ENCODE assay signal across 8 mouse cellular contexts in the genomic region with DNA sequence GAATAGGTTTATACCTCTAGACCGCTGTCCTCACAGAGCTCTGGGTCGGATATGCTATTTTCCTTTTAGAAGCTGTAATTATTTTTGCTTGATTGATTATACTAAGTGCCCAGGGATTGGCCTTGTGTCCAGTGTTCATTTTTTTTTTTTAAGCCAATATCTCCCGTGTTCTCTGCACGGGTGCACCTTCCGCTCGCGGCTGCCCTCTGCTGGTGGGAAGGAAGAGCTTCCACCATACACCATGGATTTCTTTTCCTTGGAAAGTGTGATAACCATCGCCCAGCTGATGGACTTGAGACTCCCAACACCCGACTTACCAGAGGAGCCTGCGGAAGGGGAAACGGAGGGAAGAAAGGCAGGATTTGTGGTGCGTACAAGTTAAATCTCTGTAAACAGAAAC. TPM values are rescaled to one million over a fixed set of nuclear protein-coding genes. Genes with fewer than 3 reads are reported as not detected.
DNase-seq lines count a peak whose midpoint lies in the region; ATAC-seq and TF ChIP-seq lines count a peak whose summit lies in the region.

No protein-coding gene starts in this region.

- DNase-seq in thymus, adult 2 months = peak; percentile 54
- no peak for DNase-seq in thymus, adult 18-20 months
- DNase-seq in c-Kit-positive CD71-negative TER-119-negative erythroid progenitor cells, embryonic 14.5 days (ENCODE audit: low read depth) = peak; percentile 44
- peak; percentile 65 for DNase-seq in forebrain, embryonic 14.5 days (ENCODE audit: low spot score)
- peak; percentile 70 for DNase-seq in induced T-regulatory cell, adult 2 months (ENCODE audit: low read depth)
- peak; percentile 30 to 49 (median 36) for DNase-seq in liver, embryonic 14.5 days (ENCODE audit: low read depth in 3 of 3, low spot score in 3 of 3)
- peak; percentile 26 for DNase-seq in retina, adult 2 months (ENCODE audit: low read depth, low spot score)
- DNase-seq in urinary bladder, postnatal 36 days (ENCODE audit: low spot score in 2 of 2) = peak; percentile 30 to 65

- no peak overlapping the region for H3K4me2 ChIP-seq in forebrain, embryonic 14.5 days (ENCODE audit: low read length)
- H3K4me2 ChIP-seq in liver, embryonic 14.5 days (ENCODE audit: low read depth) = no peak overlapping the region

- no peak overlapping the region for H3K27ac ChIP-seq in thymus, adult 2 months (ENCODE audit: control insufficient read depth, insufficient read depth, low read length)
- H3K27ac ChIP-seq in forebrain, embryonic 14.5 days (ENCODE audit: low read depth, low read length) = no peak overlapping the region
- H3K27ac ChIP-seq in liver, embryonic 14.5 days = no peak overlapping the region

- ATAC-seq in forebrain, embryonic 14.5 days = peak; percentile 32; the same call in 1 of the 2 replicates
- ATAC-seq in liver, embryonic 14.5 days (ENCODE audit: insufficient read depth) = no peak

- WGBS in thymus, adult 2 months = 28% methylated on average over 12 of the region's 12 CpGs
- 28% methylated on average over 12 of the region's 12 CpGs for WGBS in forebrain, embryonic 14.5 days
- 20% methylated on average over 12 of the region's 12 CpGs for WGBS in liver, embryonic 14.5 days (ENCODE audit: insufficient replicate concordance)

- no peaks in the 10 kb centered on the region; the same call in 1 of the 2 replicates for H3K27me3 ChIP-seq in thymus, adult 2 months (ENCODE audit: control insufficient read depth, insufficient read depth, low read length)
- H3K27me3 ChIP-seq in forebrain, embryonic 14.5 days (replicated peaks; ENCODE audit: control insufficient read depth, insufficient read depth, low read length) = no peaks in the 10 kb centered on the region
- peaks cover 6% of the 10 kb centered on the region for H3K27me3 ChIP-seq in liver, embryonic 14.5 days (ENCODE audit: control insufficient read depth, insufficient read depth, low read length)

- H3K4me1 ChIP-seq in thymus, adult 2 months (replicated peaks; ENCODE audit: control insufficient read depth, insufficient read depth, low read length) = no peaks in the 10 kb centered on the region
- H3K4me1 ChIP-seq in forebrain, embryonic 14.5 days (ENCODE audit: control insufficient read depth, insufficient read depth, low read length) = no peaks in the 10 kb centered on the region
- H3K4me1 ChIP-seq in liver, embryonic 14.5 days (replicated peaks; ENCODE audit: control insufficient read depth in 2 of 2, insufficient read depth in 2 of 2, low read length in 1 of 2) = peaks cover 0 to 1% of the 10 kb centered on the region in 2 experiments; a peak in 1 of 4 replicates

- no peaks in the 10 kb centered on the region for H3K36me3 ChIP-seq in thymus, adult 2 months (ENCODE audit: control insufficient read depth, insufficient read depth, low read length)
- no peaks in the 10 kb centered on the region for H3K36me3 ChIP-seq in forebrain, embryonic 14.5 days (ENCODE audit: control insufficient read depth, insufficient read depth, low read length)
- no peaks in the 10 kb centered on the region for H3K36me3 ChIP-seq in liver, embryonic 14.5 days (replicated peaks; ENCODE audit: control insufficient read depth, insufficient read depth, low read depth)

- TF ChIP-seq EP300 in liver, embryonic 14.5 days (IDR thresholded peaks at IDR 0.05; ENCODE audit: low read depth) = no peak

- TF ChIP-seq CTCF in thymus, adult 2 months (IDR thresholded peaks at IDR 0.05; ENCODE audit: borderline replicate concordance, control insufficient read depth, extremely low read depth, insufficient read depth, low read length, poor library complexity) = peak; percentile 94
- peak; percentile 94 for TF ChIP-seq CTCF in liver, embryonic 14.5 days (IDR thresholded peaks at IDR 0.05; ENCODE audit: low read depth)

- no peak for TF ChIP-seq POLR2A in thymus, adult 2 months (IDR thresholded peaks at IDR 0.05; ENCODE audit: control insufficient read depth, extremely low read depth, insufficient read depth, low read length, poor library complexity)

- no peak overlapping the region for H3K4me3 ChIP-seq in thymus, adult 2 months (ENCODE audit: control insufficient read depth, insufficient read depth, low read length)
- no peak overlapping the region for H3K4me3 ChIP-seq in forebrain, embryonic 14.5 days (ENCODE audit: low read depth, low read length)
- H3K4me3 ChIP-seq in liver, embryonic 14.5 days (ENCODE audit: insufficient read depth in 1 of 2, low read depth in 2 of 2, low read length in 2 of 2) = no peak overlapping the region

- H3K9me3 ChIP-seq in forebrain, embryonic 14.5 days (replicated peaks; ENCODE audit: control insufficient read depth, low read length) = no peaks in the 10 kb centered on the region
- no peaks in the 10 kb centered on the region for H3K9me3 ChIP-seq in liver, embryonic 14.5 days (ENCODE audit: control insufficient read depth, low read length)

- no peak overlapping the region for H3K9ac ChIP-seq in forebrain, embryonic 14.5 days (ENCODE audit: low read length)
- H3K9ac ChIP-seq in liver, embryonic 14.5 days (replicated peaks) = no peak overlapping the region

RNA-seq across cellular contexts. Expression of a gene that starts 3.0 kb away (rescaled TPM):
- polyA plus RNA-seq in thymus, adult 2 months (2012; rRNA removed) = not detected in 2 replicates
- 0.44 TPM in 1 of 2 replicates, not detected in the other for polyA plus RNA-seq in forebrain, embryonic 14.5 days (2014; fragmentation: Nextera tagmentation; extraction: Ambion mirVana)
- not detected in 2 replicates for polyA plus RNA-seq in liver, embryonic 14.5 days (2012; rRNA removed)
- not detected in 2 replicates for polyA plus RNA-seq in liver, embryonic 14.5 days (2014; fragmentation: Nextera tagmentation; extraction: Ambion mirVana)

RNA-seq across cellular contexts. Expression of a gene that starts 28.3 kb away (rescaled TPM):
- polyA plus RNA-seq in thymus, adult 2 months (2012; rRNA removed) = 43.6 and 49.0 TPM in 2 replicates
- polyA plus RNA-seq in forebrain, embryonic 14.5 days (2014; fragmentation: Nextera tagmentation; extraction: Ambion mirVana) = 55.9 and 56.8 TPM in 2 replicates
- polyA plus RNA-seq in liver, embryonic 14.5 days (2012; rRNA removed) = 34.5 and 48.1 TPM in 2 replicates
- 73.8 and 74.8 TPM in 2 replicates for polyA plus RNA-seq in liver, embryonic 14.5 days (2014; fragmentation: Nextera tagmentation; extraction: Ambion mirVana)

RNA-seq across cellular contexts. Expression of a gene that starts 39.1 kb away (rescaled TPM):
- 15.2 and 26.8 TPM in 2 replicates for polyA plus RNA-seq in thymus, adult 2 months (2012; rRNA removed)
- polyA plus RNA-seq in forebrain, embryonic 14.5 days (2014; fragmentation: Nextera tagmentation; extraction: Ambion mirVana) = 70.4 and 93.1 TPM in 2 replicates
- 0.81 and 1.4 TPM in 2 replicates for polyA plus RNA-seq in liver, embryonic 14.5 days (2012; rRNA removed)
- 1.0 and 1.2 TPM in 2 replicates for polyA plus RNA-seq in liver, embryonic 14.5 days (2014; fragmentation: Nextera tagmentation; extraction: Ambion mirVana)

RNA-seq across cellular contexts. Expression of a gene that starts 52.7 kb away (rescaled TPM):
- 15.1 and 18.8 TPM in 2 replicates for polyA plus RNA-seq in thymus, adult 2 months (2012; rRNA removed)
- polyA plus RNA-seq in forebrain, embryonic 14.5 days (2014; fragmentation: Nextera tagmentation; extraction: Ambion mirVana) = 1.6 and 2.0 TPM in 2 replicates
- 6.1 and 7.9 TPM in 2 replicates for polyA plus RNA-seq in liver, embryonic 14.5 days (2012; rRNA removed)
- polyA plus RNA-seq in liver, embryonic 14.5 days (2014; fragmentation: Nextera tagmentation; extraction: Ambion mirVana) = 1.9 and 2.6 TPM in 2 replicates

Comparison
In these comparisons a context has a peak if more than half of its experiments do, and no peak if none do; other contexts are left out.
1. DNase-seq: peak in thymus, adult 2 months (single experiment), c-Kit-positive CD71-negative TER-119-negative erythroid progenitor cells, embryonic 14.5 days (single experiment), forebrain, embryonic 14.5 days (single experiment), induced T-regulatory cell, adult 2 months (single experiment), liver, embryonic 14.5 days (3 of 3), retina, adult 2 months (single experiment) and urinary bladder, postnatal 36 days (2 of 2); none in thymus, adult 18-20 months (0 of 2).